Mouse (Mus musculus) liver, adult 2 months (tissue): ENCODE measurements around the gene Tmem63c. TPM values are rescaled to one million over a fixed set of nuclear protein-coding genes. Genes with fewer than 3 reads are reported as not detected.
A peak's percentile ranks its signal among the peaks of the same experiment; 100 is the strongest.

Experiments used
- DNase-seq: peaks from one replicate; pipeline ENCODE4 v3.0.0-alpha.2; 2011; ENCODE audit warnings: low read depth, low spot score; ENCODE audit errors: extremely low read depth
- H3K27ac ChIP-seq: fragments of 200-500 bp; replicated peaks from 2 replicates; pipeline ENCODE4 v1.5.1; 2012; ENCODE audit warnings: low read depth, mild to moderate bottlenecking, control low read depth, inconsistent platforms, low read length; ENCODE audit not compliant: insufficient read depth
- H3K27me3 ChIP-seq: fragments of 200-500 bp; 2 replicates; pipeline ENCODE4 v1.6.1; 2012; ENCODE audit warnings: mild to moderate bottlenecking, moderate library complexity, low read length, inconsistent platforms; ENCODE audit not compliant: control insufficient read depth, insufficient read depth
- H3K36me3 ChIP-seq: fragments of 200-500 bp; 2 replicates; pipeline ENCODE4 v1.6.1; 2012; ENCODE audit warnings: low read length, inconsistent platforms; ENCODE audit not compliant: control insufficient read depth, insufficient read depth
- H3K4me1 ChIP-seq: fragments of 200-500 bp; 2 replicates; pipeline ENCODE4 v1.6.1; 2011; ENCODE audit warnings: low read length; ENCODE audit not compliant: control insufficient read depth, insufficient read depth
- H3K4me3 ChIP-seq: fragments of 200-500 bp; 2 replicates; pipeline ENCODE4 v1.5.1; 2011; ENCODE audit warnings: low read depth, mild to moderate bottlenecking, control low read depth, low read length, moderate library complexity; ENCODE audit not compliant: insufficient read depth
- H3K79me2 ChIP-seq: fragments of 200-500 bp; 2 replicates; pipeline ENCODE4 v1.6.1; 2012; ENCODE audit warnings: inconsistent platforms, mild to moderate bottlenecking, low read length, moderate library complexity; ENCODE audit not compliant: control insufficient read depth, insufficient read depth
- H3K9ac ChIP-seq: fragments of 200-500 bp; 2 replicates; pipeline ENCODE4 v1.6.1; 2012; ENCODE audit warnings: low read depth, mild to moderate bottlenecking, control low read depth, inconsistent platforms, low read length
- CTCF ChIP-seq: fragments of 200-500 bp; IDR thresholded peaks from 2 replicates; pipeline ENCODE4 v1.5.1; 2011; ENCODE audit warnings: low read depth, low read length, control low read depth
- POLR2A ChIP-seq: fragments of 200-500 bp; IDR thresholded peaks from 2 replicates; pipeline ENCODE4 v1.6.1; 2011; ENCODE audit warnings: low read length, control low read depth; ENCODE audit not compliant: insufficient read depth; ENCODE audit errors: extremely low read depth
- WGBS: fragments of 180-500 bp; shearing (Covaris S2); methylation state at CpG from one replicate; pipeline ENCODE4 v1.1.7; 2018; 5-methylcytosine and 5-hydroxymethylcytosine counted together
- polyA plus RNA-seq: library from polyadenylated mRNA; depleted of rRNA; stranded (reverse); fragments of >200 nt; gene quantifications from 2 replicates; pipeline ENCODE4 v1.2.3, GENCODE M21; 2012
- total RNA-seq: library from RNA; depleted of rRNA; stranded (reverse); fragments of >200 nt; gene quantifications from 2 replicates; pipeline ENCODE4 v1.2.3, GENCODE M21; 2014

Tmem63c gene
- total and polyA plus RNA-seq, 2 experiments = not detected

DNA sequence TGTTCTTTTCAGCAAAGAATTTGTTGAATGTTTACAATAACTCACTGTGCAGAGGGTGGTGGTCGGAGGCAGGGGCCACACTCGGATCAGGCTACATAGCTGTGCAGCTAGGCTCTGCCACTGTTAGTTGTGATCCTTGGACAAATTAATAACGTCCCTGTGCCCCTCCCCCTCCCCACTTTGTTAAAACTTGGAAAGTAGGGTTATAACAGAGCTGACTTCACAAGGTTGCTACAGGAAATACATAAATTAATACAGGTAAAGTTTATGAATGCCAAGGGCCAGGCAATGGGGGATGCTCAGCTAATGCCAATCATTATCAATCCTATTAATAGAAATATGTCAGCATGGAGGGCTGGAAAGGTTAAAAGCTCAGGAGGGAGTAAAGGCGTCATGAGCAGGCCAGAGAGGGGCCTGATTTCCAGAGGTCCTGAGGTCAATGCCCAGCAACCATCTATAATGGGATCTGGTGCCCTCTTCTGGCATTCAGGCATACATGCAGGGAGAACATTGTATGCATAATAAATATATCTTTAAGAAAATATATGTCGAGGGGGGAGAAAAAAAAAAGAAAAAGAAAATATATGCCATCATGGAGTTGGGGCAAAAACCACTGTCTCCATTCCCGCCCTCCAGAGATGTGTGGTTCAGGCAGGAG is 44.5 kb upstream of the Tmem63c start:
- H3K27me3 ChIP-seq = no peaks in the 10 kb centered on the region
- H3K4me1 ChIP-seq = 0 out of 2 replicates have a peak, but pooled peaks cover 3% of the 10 kb centered on the region
- WGBS = 63% methylated on average over 6 of the region's 6 CpGs
- H3K79me2 ChIP-seq = no peaks in the 10 kb centered on the region
- H3K27ac ChIP-seq = no peak overlapping the region
- no peak for DNase-seq
- no peak overlapping the region for H3K9ac ChIP-seq
- no peaks in the 10 kb centered on the region for H3K36me3 ChIP-seq
- TF ChIP-seq POLR2A (no peak), CTCF (0 out of 2 replicates have a peak, but pooled peaks have one; percentile 3)
- H3K4me3 ChIP-seq = no peak overlapping the region

DNA sequence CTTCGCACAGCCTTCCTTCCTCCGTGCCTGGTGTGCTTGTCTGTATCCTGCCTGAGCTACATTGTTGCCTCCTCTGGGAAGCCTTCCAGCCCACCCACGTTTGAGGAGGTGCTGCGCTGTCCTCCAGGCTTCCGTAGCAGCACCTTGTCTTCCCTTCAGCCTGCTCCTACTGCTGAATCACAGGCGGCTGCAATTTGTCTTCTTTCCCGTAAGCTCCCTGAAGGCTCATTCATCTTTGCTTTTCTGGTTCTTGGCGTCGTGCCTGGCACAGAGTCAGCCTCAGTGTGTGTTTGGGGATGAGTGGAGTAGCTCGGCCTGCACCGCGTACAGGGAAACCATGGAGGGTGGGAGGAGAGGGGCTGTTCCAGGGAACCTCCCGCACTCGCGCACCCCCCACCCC is 43.3 kb upstream of the Tmem63c start:
- Histone ChIP-seq H3K36me3 (no peaks in the 10 kb centered on the region), H3K4me1 (0 out of 2 replicates have a peak, but pooled peaks cover 3% of the 10 kb centered on the region), H3K27me3 (no peaks in the 10 kb centered on the region), H3K4me3 (no peak overlapping the region), H3K27ac (no peak overlapping the region), H3K9ac (no peak overlapping the region), H3K79me2 (no peaks in the 10 kb centered on the region)
- 33% methylated on average over 15 of the region's 15 CpGs for WGBS
- no peak for DNase-seq
- TF ChIP-seq POLR2A (no peak), CTCF (no peak)

DNA sequence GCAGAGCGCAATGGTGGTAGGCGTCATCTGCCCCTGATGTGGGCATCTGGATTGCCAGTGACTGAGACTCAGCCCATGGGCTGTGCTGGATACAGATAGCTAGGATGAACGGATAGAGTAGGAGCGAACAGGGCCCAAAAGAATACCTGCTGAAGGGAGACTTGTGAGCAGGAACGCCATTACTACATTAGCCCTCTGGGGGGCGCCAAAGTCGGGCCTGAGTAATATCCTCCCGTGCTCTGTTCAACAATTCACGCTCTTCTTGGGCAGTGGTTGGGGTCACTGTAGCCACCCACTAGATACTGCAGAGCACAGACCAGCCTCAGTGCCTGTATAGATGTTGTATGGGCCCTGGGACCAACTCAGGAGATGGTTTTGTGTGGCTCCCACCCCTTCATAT is 40.0 kb upstream of the Tmem63c start:
- Histone ChIP-seq H3K4me1 (no peaks in the 10 kb centered on the region), H3K9ac (no peak overlapping the region), H3K36me3 (no peaks in the 10 kb centered on the region), H3K79me2 (no peaks in the 10 kb centered on the region), H3K27me3 (0 out of 2 replicates have a peak, but pooled peaks cover 3% of the 10 kb centered on the region), H3K27ac (no peak overlapping the region), H3K4me3 (no peak overlapping the region)
- no peak for DNase-seq
- TF ChIP-seq POLR2A = no peak
- TF ChIP-seq CTCF = peak; percentile 29
- 34% methylated on average over 9 of the region's 9 CpGs for WGBS

DNA sequence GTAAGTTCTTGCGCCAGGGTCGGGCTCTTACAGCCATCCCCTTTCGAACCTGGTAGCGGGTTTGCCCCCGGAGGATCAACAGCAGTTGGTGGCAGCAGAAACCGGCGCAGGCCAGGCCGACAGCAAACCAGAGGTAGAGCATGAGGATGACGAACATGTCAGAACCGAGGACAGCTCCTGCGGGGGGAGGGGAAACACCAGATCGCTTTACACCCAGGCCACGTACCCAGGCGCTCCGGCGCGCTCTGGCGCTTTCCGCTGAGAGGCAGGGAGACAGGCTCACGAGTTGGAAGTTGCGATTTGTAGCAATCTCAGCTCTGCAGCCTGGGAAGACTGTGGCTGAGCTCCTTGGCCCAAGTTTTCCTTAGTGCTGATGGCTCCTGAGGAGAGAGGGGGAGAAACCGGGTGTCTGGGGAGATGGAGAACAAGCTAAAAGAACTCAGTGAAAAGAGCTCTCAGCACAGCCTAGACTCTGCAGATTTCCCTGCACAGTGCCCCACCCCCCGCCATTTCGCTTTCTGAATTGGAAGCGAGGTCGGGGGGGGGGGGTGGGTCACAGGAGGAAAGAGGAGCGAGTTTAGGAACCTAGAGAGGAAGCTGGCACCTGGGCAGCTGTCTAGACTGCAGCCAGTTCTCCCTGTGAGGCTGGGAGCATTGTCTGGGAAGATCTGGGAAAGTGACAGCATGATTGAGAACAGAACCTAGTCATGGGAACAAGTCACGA is 37.5 kb upstream of the Tmem63c start:
- H3K27me3 ChIP-seq = peaks cover 6% of the 10 kb centered on the region

DNA sequence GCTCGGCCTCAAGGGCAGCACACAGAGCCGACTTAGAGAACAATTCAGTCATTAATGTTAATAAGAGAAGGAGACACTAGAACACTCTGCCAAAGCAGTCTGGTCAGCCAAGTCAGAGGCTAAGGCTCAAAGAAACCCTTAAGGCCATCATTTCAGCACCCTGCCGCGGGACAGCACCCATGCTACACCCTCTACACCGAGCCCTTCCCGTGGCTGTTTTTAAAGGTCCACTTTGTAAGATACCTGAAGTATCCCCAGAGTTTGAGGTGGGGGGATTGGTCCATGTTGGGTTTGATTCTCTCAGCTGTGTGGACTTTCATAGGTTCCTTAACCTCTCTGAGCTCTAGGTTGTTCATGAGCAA is 37.0 kb upstream of the Tmem63c start:
- Histone ChIP-seq H3K9ac (no peak overlapping the region), H3K4me1 (no peaks in the 10 kb centered on the region), H3K36me3 (no peaks in the 10 kb centered on the region), H3K4me3 (no peak overlapping the region), H3K27me3 (peaks cover 8% of the 10 kb centered on the region), H3K27ac (no peak overlapping the region), H3K79me2 (no peaks in the 10 kb centered on the region)
- no peak for DNase-seq
- TF ChIP-seq POLR2A (no peak), CTCF (no peak)
- 12% methylated on average over 6 of the region's 6 CpGs for WGBS

More for the DNA sequence above, 37.5 kb upstream of the Tmem63c start:
- Histone ChIP-seq H3K36me3 (no peaks in the 10 kb centered on the region), H3K27ac (no peak overlapping the region), H3K9ac (no peak overlapping the region), H3K4me1 (no peaks in the 10 kb centered on the region), H3K79me2 (no peaks in the 10 kb centered on the region), H3K4me3 (no peak overlapping the region)
- TF ChIP-seq CTCF = no peak
- TF ChIP-seq POLR2A = no peak
- DNase-seq = peak; percentile 7
- 6% methylated on average over 28 of the region's 28 CpGs for WGBS

DNA sequence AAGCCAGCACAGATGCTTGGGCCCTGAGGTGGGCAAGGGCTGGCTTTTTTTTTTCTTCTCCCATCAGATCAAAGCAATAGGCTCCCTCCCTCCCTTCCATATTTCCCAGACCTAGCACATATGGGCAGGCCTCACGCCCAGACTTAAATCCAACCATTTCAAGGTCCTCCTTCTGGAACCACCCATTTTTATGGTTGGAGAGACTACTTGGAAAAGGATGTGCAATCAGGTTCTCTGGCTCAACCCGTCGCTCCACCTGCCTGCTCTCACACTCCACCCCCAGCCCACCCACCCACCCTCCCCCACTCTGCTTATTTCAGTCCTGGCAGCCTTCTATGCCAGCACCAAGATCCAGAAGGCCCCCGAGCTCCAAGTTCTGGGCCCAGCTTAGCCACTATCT is 34.6 kb upstream of the Tmem63c start:
- no peak for TF ChIP-seq CTCF
- TF ChIP-seq POLR2A = no peak

More for the DNA sequence above, 34.6 kb upstream of the Tmem63c start:
- 62% methylated on average over 4 of the region's 4 CpGs for WGBS
- Histone ChIP-seq H3K4me3 (no peak overlapping the region), H3K9ac (no peak overlapping the region), H3K27me3 (peaks cover 16% of the 10 kb centered on the region), H3K79me2 (no peaks in the 10 kb centered on the region), H3K4me1 (no peaks in the 10 kb centered on the region), H3K27ac (no peak overlapping the region), H3K36me3 (no peaks in the 10 kb centered on the region)
- DNase-seq = no peak
